Mouse (Mus musculus): ENCODE data around the gene Pprc1. TPM values are rescaled to one million over a fixed set of nuclear protein-coding genes. Genes with fewer than 3 reads are reported as not detected.

The Pprc1 gene
- polyA plus RNA-seq, 1 experiment from 2014 or later = 55.2 TPM

- 65% methylated on average over 3 of the region's 3 CpGs for WGBS
- H3K4me3 ChIP-seq (ENCODE audit: low read depth, low read length) = no peak overlapping the region
- H3K9me3 ChIP-seq (ENCODE audit: control insufficient read depth, low read length) = no peaks in the 10 kb centered on the region
- no peak overlapping the region for H3K9ac ChIP-seq (ENCODE audit: low read length)
- no peaks in the 10 kb centered on the region for H3K27me3 ChIP-seq (ENCODE audit: control insufficient read depth, insufficient read depth, low read length)
- H3K27ac ChIP-seq (replicated peaks; ENCODE audit: low read depth, low read length) = no peak overlapping the region
- no peak overlapping the region for H3K4me2 ChIP-seq (ENCODE audit: low read depth, severe bottlenecking)
- ATAC-seq (ENCODE audit: insufficient number of reproducible peaks, low FRiP score, low TSS enrichment, low read depth) (no peak), DNase-seq (ENCODE audit: low spot score) (no peak)
- H3K4me1 ChIP-seq (ENCODE audit: control insufficient read depth, insufficient read depth, low read length) = peaks cover 4% of the 10 kb centered on the region; the same call in 1 of the 2 replicates
- H3K36me3 ChIP-seq (ENCODE audit: control insufficient read depth, insufficient read depth, low read length) = peaks cover 17% of the 10 kb centered on the region; the same call in 1 of the 2 replicates
Observed at GRCm38 (mm10) chr19:46078535-46078934, 33.8 kb downstream of the Pprc1 start.

GRCm38 (mm10) chr19:46085185-46085584, 40.5 kb downstream of the Pprc1 start:
- H3K4me3 ChIP-seq (ENCODE audit: low read depth, low read length) = no peak overlapping the region
- H3K27ac ChIP-seq (replicated peaks; ENCODE audit: low read depth, low read length) = no peak overlapping the region
- no peaks in the 10 kb centered on the region for H3K4me1 ChIP-seq (ENCODE audit: control insufficient read depth, insufficient read depth, low read length)
- H3K9me3 ChIP-seq (ENCODE audit: control insufficient read depth, low read length) = no peaks in the 10 kb centered on the region
- no peak for ATAC-seq (ENCODE audit: insufficient number of reproducible peaks, low FRiP score, low TSS enrichment, low read depth)
- DNase-seq (ENCODE audit: low spot score) = no peak
- H3K9ac ChIP-seq (ENCODE audit: low read length) = no peak overlapping the region
- H3K4me2 ChIP-seq (ENCODE audit: low read depth, severe bottlenecking) = no peak overlapping the region
- 97% methylated on average over 8 of the region's 8 CpGs for WGBS
- no peaks in the 10 kb centered on the region for H3K27me3 ChIP-seq (ENCODE audit: control insufficient read depth, insufficient read depth, low read length)
- peaks cover 27% of the 10 kb centered on the region; the same call in 1 of the 2 replicates for H3K36me3 ChIP-seq (ENCODE audit: control insufficient read depth, insufficient read depth, low read length)

- no peaks in the 10 kb centered on the region for H3K27me3 ChIP-seq (ENCODE audit: control insufficient read depth, insufficient read depth, low read length)
- no peak overlapping the region for H3K4me2 ChIP-seq (ENCODE audit: low read depth, severe bottlenecking)
- H3K4me1 ChIP-seq (ENCODE audit: control insufficient read depth, insufficient read depth, low read length) = no peaks in the 10 kb centered on the region
- no peak overlapping the region for H3K27ac ChIP-seq (replicated peaks; ENCODE audit: low read depth, low read length)
- H3K36me3 ChIP-seq (ENCODE audit: control insufficient read depth, insufficient read depth, low read length) = peaks cover 27% of the 10 kb centered on the region; the same call in 1 of the 2 replicates
- ATAC-seq (ENCODE audit: insufficient number of reproducible peaks, low FRiP score, low TSS enrichment, low read depth) (no peak), DNase-seq (ENCODE audit: low spot score) (peak; percentile 57)
- no peak overlapping the region for H3K9ac ChIP-seq (ENCODE audit: low read length)
- H3K9me3 ChIP-seq (ENCODE audit: control insufficient read depth, low read length) = no peaks in the 10 kb centered on the region
- 51% methylated on average over 3 of the region's 3 CpGs for WGBS
- H3K4me3 ChIP-seq (ENCODE audit: low read depth, low read length) = no peak overlapping the region
Observed at GRCm38 (mm10) chr19:46086337-46086736, 41.7 kb downstream of the Pprc1 start.

- Histone ChIP-seq H3K4me1 (ENCODE audit: control insufficient read depth, insufficient read depth, low read length) (no peaks in the 10 kb centered on the region), H3K27me3 (ENCODE audit: control insufficient read depth, insufficient read depth, low read length) (no peaks in the 10 kb centered on the region), H3K4me3 (ENCODE audit: low read depth, low read length) (no peak overlapping the region), H3K9ac (ENCODE audit: low read length) (no peak overlapping the region), H3K36me3 (ENCODE audit: control insufficient read depth, insufficient read depth, low read length) (peaks cover 14% of the 10 kb centered on the region; the same call in 1 of the 2 replicates), H3K4me2 (ENCODE audit: low read depth, severe bottlenecking) (no peak overlapping the region), H3K9me3 (ENCODE audit: control insufficient read depth, low read length) (no peaks in the 10 kb centered on the region), H3K27ac (replicated peaks; ENCODE audit: low read depth, low read length) (no peak overlapping the region)
- DNase-seq (ENCODE audit: low spot score) = no peak
- 90% methylated on average over 7 of the region's 7 CpGs for WGBS
- no peak for ATAC-seq (ENCODE audit: insufficient number of reproducible peaks, low FRiP score, low TSS enrichment, low read depth)
Observed at GRCm38 (mm10) chr19:46087871-46088270, 43.2 kb downstream of the Pprc1 start.

- Histone ChIP-seq H3K4me3 (ENCODE audit: low read depth, low read length) (no peak overlapping the region), H3K4me2 (ENCODE audit: low read depth, severe bottlenecking) (no peak overlapping the region), H3K27ac (replicated peaks; ENCODE audit: low read depth, low read length) (no peak overlapping the region), H3K9ac (ENCODE audit: low read length) (no peak overlapping the region), H3K27me3 (ENCODE audit: control insufficient read depth, insufficient read depth, low read length) (no peaks in the 10 kb centered on the region), H3K4me1 (ENCODE audit: control insufficient read depth, insufficient read depth, low read length) (no peaks in the 10 kb centered on the region), H3K36me3 (ENCODE audit: control insufficient read depth, insufficient read depth, low read length) (no peaks in the 10 kb centered on the region), H3K9me3 (ENCODE audit: control insufficient read depth, low read length) (no peaks in the 10 kb centered on the region)
- DNase-seq (ENCODE audit: low spot score) (no peak), ATAC-seq (ENCODE audit: insufficient number of reproducible peaks, low FRiP score, low TSS enrichment, low read depth) (no peak)
- 88% methylated on average over 4 of the region's 4 CpGs for WGBS
Observed at GRCm38 (mm10) chr19:46091641-46092040, 47.0 kb downstream of the Pprc1 start.

- 96% methylated on average over 2 of the region's 2 CpGs for WGBS
- no peaks in the 10 kb centered on the region for H3K27me3 ChIP-seq (ENCODE audit: control insufficient read depth, insufficient read depth, low read length)
- H3K9me3 ChIP-seq (ENCODE audit: control insufficient read depth, low read length) = no peaks in the 10 kb centered on the region
- no peak overlapping the region for H3K4me2 ChIP-seq (ENCODE audit: low read depth, severe bottlenecking)
- H3K27ac ChIP-seq (replicated peaks; ENCODE audit: low read depth, low read length) = no peak overlapping the region
- DNase-seq (ENCODE audit: low spot score) (no peak), ATAC-seq (ENCODE audit: insufficient number of reproducible peaks, low FRiP score, low TSS enrichment, low read depth) (no peak)
- no peak overlapping the region for H3K9ac ChIP-seq (ENCODE audit: low read length)
- no peaks in the 10 kb centered on the region for H3K36me3 ChIP-seq (ENCODE audit: control insufficient read depth, insufficient read depth, low read length)
- no peaks in the 10 kb centered on the region for H3K4me1 ChIP-seq (ENCODE audit: control insufficient read depth, insufficient read depth, low read length)
- no peak overlapping the region for H3K4me3 ChIP-seq (ENCODE audit: low read depth, low read length)
Observed at GRCm38 (mm10) chr19:46094144-46094543, 49.5 kb downstream of the Pprc1 start.

- Histone ChIP-seq H3K36me3 (ENCODE audit: control insufficient read depth, insufficient read depth, low read length) (no peaks in the 10 kb centered on the region), H3K4me2 (ENCODE audit: low read depth, severe bottlenecking) (no peak overlapping the region), H3K4me1 (ENCODE audit: control insufficient read depth, insufficient read depth, low read length) (no peaks in the 10 kb centered on the region), H3K4me3 (ENCODE audit: low read depth, low read length) (no peak overlapping the region), H3K9me3 (ENCODE audit: control insufficient read depth, low read length) (no peaks in the 10 kb centered on the region), H3K27ac (replicated peaks; ENCODE audit: low read depth, low read length) (no peak overlapping the region), H3K27me3 (ENCODE audit: control insufficient read depth, insufficient read depth, low read length) (no peaks in the 10 kb centered on the region), H3K9ac (ENCODE audit: low read length) (no peak overlapping the region)
- ATAC-seq (ENCODE audit: insufficient number of reproducible peaks, low FRiP score, low TSS enrichment, low read depth) = no peak
- no peak for DNase-seq (ENCODE audit: low spot score)
- WGBS = 90% methylated on average over 4 of the region's 4 CpGs
Observed at GRCm38 (mm10) chr19:46095291-46095690, 50.6 kb downstream of the Pprc1 start.

- no peaks in the 10 kb centered on the region for H3K4me1 ChIP-seq (ENCODE audit: control insufficient read depth, insufficient read depth, low read length)
- DNase-seq (ENCODE audit: low spot score) (no peak), ATAC-seq (ENCODE audit: insufficient number of reproducible peaks, low FRiP score, low TSS enrichment, low read depth) (no peak)
- no peak overlapping the region for H3K4me2 ChIP-seq (ENCODE audit: low read depth, severe bottlenecking)
- H3K27ac ChIP-seq (replicated peaks; ENCODE audit: low read depth, low read length) = no peak overlapping the region
- H3K27me3 ChIP-seq (ENCODE audit: control insufficient read depth, insufficient read depth, low read length) = no peaks in the 10 kb centered on the region
- 88% methylated on average over 5 of the region's 5 CpGs for WGBS
- no peaks in the 10 kb centered on the region for H3K36me3 ChIP-seq (ENCODE audit: control insufficient read depth, insufficient read depth, low read length)
- H3K9me3 ChIP-seq (ENCODE audit: control insufficient read depth, low read length) = no peaks in the 10 kb centered on the region
- no peak overlapping the region for H3K9ac ChIP-seq (ENCODE audit: low read length)
- H3K4me3 ChIP-seq (ENCODE audit: low read depth, low read length) = no peak overlapping the region
Observed at GRCm38 (mm10) chr19:46096396-46096795, 51.7 kb downstream of the Pprc1 start.

GRCm38 (mm10) chr19:46099561-46099960, 54.9 kb downstream of the Pprc1 start:
- no peaks in the 10 kb centered on the region for H3K27me3 ChIP-seq (ENCODE audit: control insufficient read depth, insufficient read depth, low read length)
- H3K4me1 ChIP-seq (ENCODE audit: control insufficient read depth, insufficient read depth, low read length) = no peaks in the 10 kb centered on the region
- no peak overlapping the region for H3K4me3 ChIP-seq (ENCODE audit: low read depth, low read length)
- no peak overlapping the region for H3K4me2 ChIP-seq (ENCODE audit: low read depth, severe bottlenecking)
- WGBS = 94% methylated on average over 3 of the region's 3 CpGs
- DNase-seq (ENCODE audit: low spot score) (no peak), ATAC-seq (ENCODE audit: insufficient number of reproducible peaks, low FRiP score, low TSS enrichment, low read depth) (no peak)
- no peaks in the 10 kb centered on the region for H3K36me3 ChIP-seq (ENCODE audit: control insufficient read depth, insufficient read depth, low read length)
- no peak overlapping the region for H3K27ac ChIP-seq (replicated peaks; ENCODE audit: low read depth, low read length)
- no peak overlapping the region for H3K9ac ChIP-seq (ENCODE audit: low read length)
- no peaks in the 10 kb centered on the region for H3K9me3 ChIP-seq (ENCODE audit: control insufficient read depth, low read length)

Measured in limb, embryonic 11.5 days (tissue).